ENCODE assay signal across 12 mouse cellular contexts in the genomic region with DNA sequence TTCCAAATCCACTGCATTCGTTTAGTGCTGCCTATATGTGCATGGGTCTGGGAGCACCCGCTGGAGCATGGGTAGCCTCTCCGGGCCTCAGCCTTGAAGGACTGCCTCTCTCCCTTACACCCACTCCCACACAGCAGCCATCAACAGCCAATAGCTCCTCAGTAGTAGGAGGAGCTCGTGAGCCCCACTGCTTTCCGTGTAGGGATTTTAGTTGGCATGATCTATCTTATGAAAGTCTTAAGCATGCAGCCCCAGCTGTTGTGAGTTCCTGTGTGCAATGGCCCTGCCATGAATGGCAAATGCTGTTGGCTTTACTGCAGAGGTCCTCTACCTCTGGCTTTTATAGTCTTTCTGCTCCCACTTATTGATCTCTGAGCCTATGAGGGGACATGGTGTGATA.
"Had no signal": no experiment of that assay in that cellular context is flagged by ENCODE, and none has a peak within 500 bp of the region (broad histone marks: within the 10 kb centered on the region; RNA-seq: fewer than 3 reads in every experiment).

No protein-coding gene starts in this region.

- DNase-seq: retina, postnatal 1 day; right cerebral cortex, adult 18-20 months; right cerebral cortex, postnatal 14 days; right cerebral cortex, postnatal 25 days; right cerebral cortex, postnatal 4 days; spleen, adult 18-20 months; thymus, adult 18-20 months; thymus, adult 2 months; thymus, postnatal 14 days; thymus, postnatal 25 days; thymus, postnatal 36 days; thymus, postnatal 4 days had no signal
